Mouse (Mus musculus): ENCODE data around the gene Gipc3. TPM values are rescaled to one million over a fixed set of nuclear protein-coding genes. Genes with fewer than 3 reads are reported as not detected.

Gipc3 gene
- total and polyA plus RNA-seq, 3 experiments: 0.08 to 0.09 TPM; not detected in 1

- Histone ChIP-seq H3K36me3 (replicated peaks in 1 of 2; ENCODE audit: control insufficient read depth in 1 of 2, insufficient read depth in 1 of 2, low read length in 1 of 2) (peaks cover 60 to 74% of the 10 kb centered on the region in 2 experiments), H3K27me3 (replicated peaks) (no peaks in the 10 kb centered on the region), H3K9me3 (replicated peaks; ENCODE audit: low read length) (no peaks in the 10 kb centered on the region), H3K27ac (ENCODE audit: insufficient read depth, low read depth) (no peak overlapping the region), H3K9ac (ENCODE audit: insufficient read depth, low read depth) (no peak overlapping the region), H3K79me2 (replicated peaks; ENCODE audit: control insufficient read depth, extremely low read depth, insufficient read depth, poor library complexity, severe bottlenecking) (peaks cover 15% of the 10 kb centered on the region), H3K4me2 (ENCODE audit: insufficient read depth, low read depth, poor library complexity, severe bottlenecking) (no peak overlapping the region), H3K4me3 (replicated peaks in 1 of 3; ENCODE audit: low read depth in 2 of 3, low read length in 2 of 3, poor library complexity in 1 of 3) (no peak overlapping the region), H3K4me1 (ENCODE audit: control insufficient read depth in 1 of 2, insufficient read depth in 2 of 2) (peaks cover 12 to 37% of the 10 kb centered on the region in 2 experiments; a peak in 3 of 4 replicates)
- dilution Hi-C loops (cut with MboI; ENCODE audit: extremely low pct_ligation_motif_present, extremely low pct_unique_long_range_greater_than_20kb, low sequenced_read_pairs) (no loop called here), in situ Hi-C loops (cut with MboI; ENCODE audit: low pct_ligation_motif_present, low pct_unique_long_range_greater_than_20kb, low sequenced_read_pairs) (no loop called here)
- DNase-seq (ENCODE audit: extremely low read depth): no peak
- TF ChIP-seq TCF12 (IDR thresholded peaks at IDR 0.05; ENCODE audit: low read depth, low read length): no peak
- TF ChIP-seq ZC3H11A (IDR thresholded peaks at IDR 0.05; ENCODE audit: low read depth, low read length): no peak
- no peak for TF ChIP-seq RCOR1 (conservative IDR thresholded peaks at IDR 0.05; ENCODE audit: low read depth, low read length)
- no peak for TF ChIP-seq NELFE (IDR thresholded peaks at IDR 0.05; ENCODE audit: low read depth, low read length)
- TF ChIP-seq JUN (IDR thresholded peaks at IDR 0.05; ENCODE audit: insufficient read depth, low read depth, low read length): no peak
- TF ChIP-seq MAZ (IDR thresholded peaks at IDR 0.05; ENCODE audit: low read depth, low read length): no peak
- TF ChIP-seq BHLHE40 (IDR thresholded peaks at IDR 0.05; ENCODE audit: low read depth, low read length): no peak
- no peak for TF ChIP-seq NRF1 (IDR thresholded peaks at IDR 0.05; ENCODE audit: low read depth, low read length)
- TF ChIP-seq USF2 (conservative IDR thresholded peaks at IDR 0.05; ENCODE audit: low read depth, low read length): no peak
Observed at GRCm38 (mm10) chr10:81318589-81319329, 24.3 kb downstream of the Gipc3 start.

DNA sequence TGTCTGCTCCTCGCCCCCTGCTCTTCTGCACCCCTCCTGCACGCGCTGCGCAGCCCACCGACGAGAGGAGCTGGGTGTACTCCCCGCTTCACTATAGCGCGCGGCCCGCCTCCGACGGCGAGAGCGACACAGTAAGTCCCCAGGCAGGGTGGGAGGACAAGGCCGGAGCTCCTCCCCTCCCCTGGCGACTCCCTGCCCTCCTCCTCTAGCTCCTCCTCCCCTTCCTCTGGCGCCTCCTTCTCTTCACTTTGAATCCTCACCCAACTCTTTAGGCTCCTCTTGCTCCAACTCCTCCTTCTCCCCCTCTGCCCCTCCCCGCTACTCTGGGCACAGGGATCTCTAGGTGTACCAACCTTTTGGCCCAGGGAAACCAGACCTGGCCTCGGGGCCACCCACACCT, 25.8 kb downstream of the Gipc3 start:
- dilution Hi-C loops (cut with MboI; ENCODE audit: extremely low pct_ligation_motif_present, extremely low pct_unique_long_range_greater_than_20kb, low sequenced_read_pairs) (no loop called here), in situ Hi-C loops (cut with MboI; ENCODE audit: low pct_ligation_motif_present, low pct_unique_long_range_greater_than_20kb, low sequenced_read_pairs) (no loop called here)
- no peak for TF ChIP-seq CHD1 (IDR thresholded peaks at IDR 0.05; ENCODE audit: low read depth, low read length)
- no peak for TF ChIP-seq POLR2A (IDR thresholded peaks at IDR 0.05; ENCODE audit: low read depth, low read length)
- TF ChIP-seq JUND (conservative IDR thresholded peaks at IDR 0.05; ENCODE audit: low read depth, low read length): no peak
- no peak for TF ChIP-seq RAD21 (IDR thresholded peaks at IDR 0.05; ENCODE audit: low read depth, low read length)
- no peak for TF ChIP-seq MXI1 (IDR thresholded peaks at IDR 0.05; ENCODE audit: low read depth, low read length)
- TF ChIP-seq MAX (IDR thresholded peaks at IDR 0.05; ENCODE audit: low read length): no peak
- Histone ChIP-seq H3K36me3 (replicated peaks in 1 of 2; ENCODE audit: control insufficient read depth in 1 of 2, insufficient read depth in 1 of 2, low read length in 1 of 2) (peaks cover 60 to 74% of the 10 kb centered on the region in 2 experiments), H3K79me2 (replicated peaks; ENCODE audit: control insufficient read depth, extremely low read depth, insufficient read depth, poor library complexity, severe bottlenecking) (peaks cover 12% of the 10 kb centered on the region), H3K4me3 (replicated peaks in 1 of 3; ENCODE audit: low read depth in 2 of 3, low read length in 2 of 3, poor library complexity in 1 of 3) (no peak overlapping the region), H3K9ac (ENCODE audit: insufficient read depth, low read depth) (no peak overlapping the region), H3K4me2 (ENCODE audit: insufficient read depth, low read depth, poor library complexity, severe bottlenecking) (no peak overlapping the region), H3K9me3 (replicated peaks; ENCODE audit: low read length) (no peaks in the 10 kb centered on the region), H3K27me3 (replicated peaks) (no peaks in the 10 kb centered on the region), H3K27ac (ENCODE audit: insufficient read depth, low read depth) (no peak overlapping the region), H3K4me1 (ENCODE audit: control insufficient read depth in 1 of 2, insufficient read depth in 2 of 2) (peaks cover 12 to 29% of the 10 kb centered on the region in 2 experiments; a peak in 3 of 4 replicates)
- DNase-seq (ENCODE audit: extremely low read depth): no peak
